Comparison of ENCODE assay signal across 28 mouse cellular contexts in genomic region chr13:60146231-60146630, GRCm38 (mm10). TPM values are rescaled to one million over a fixed set of nuclear protein-coding genes. Genes with fewer than 3 reads are reported as not detected.
A peak's percentile ranks its signal among the peaks of the same experiment; 100 is the strongest.
DNase-seq lines count a peak whose midpoint lies in the region; ATAC-seq lines count a peak whose summit lies in the region.
"Had no signal": no experiment of that assay in that cellular context is flagged by ENCODE, and none has a peak within 500 bp of the region (broad histone marks: within the 10 kb centered on the region; RNA-seq: fewer than 3 reads in every experiment).

No protein-coding gene starts in this region.

- DNase-seq in forebrain, embryonic 10.5 days (ENCODE audit: extremely low spot score, low spot score): no peak
- DNase-seq in neural tube, embryonic 10.5 days (ENCODE audit: extremely low spot score, low spot score): peak; percentile 46
- no peak for DNase-seq in frontal cortex, postnatal 36 days (ENCODE audit: low spot score in 2 of 2)
- DNase-seq: adrenal gland, adult 8-10 months; cerebellum, adult 2 months; gastrocnemius, postnatal 14 days; heart, postnatal 14 days; kidney, adult 18-20 months; kidney, postnatal 14 days; lung, embryonic 14.5 days; lung, postnatal 14 days; right cerebral cortex, adult 18-20 months; spleen, adult 18-20 months; thymus, adult 18-20 months; thymus, postnatal 36 days had no signal

- H3K4me2 ChIP-seq in forebrain, embryonic 12.5 days: no peak overlapping the region
- H3K4me2 ChIP-seq in kidney, embryonic 16.5 days (replicated peaks; ENCODE audit: low read depth, low read length): no peak overlapping the region
- no peak overlapping the region for H3K4me2 ChIP-seq in kidney, embryonic 14.5 days (replicated peaks; ENCODE audit: low read depth, low read length)
- no peak overlapping the region for H3K4me2 ChIP-seq in neural tube, embryonic 15.5 days
- H3K4me2 ChIP-seq in limb, embryonic 13.5 days (replicated peaks): no peak overlapping the region

- ATAC-seq in forebrain, embryonic 12.5 days (ENCODE audit: low FRiP score): no peak
- ATAC-seq in kidney, embryonic 16.5 days (ENCODE audit: low FRiP score, low TSS enrichment): no peak
- no peak for ATAC-seq in kidney, embryonic 14.5 days (ENCODE audit: low FRiP score, low TSS enrichment)
- no peak for ATAC-seq in neural tube, embryonic 15.5 days (ENCODE audit: low FRiP score)
- no peak for ATAC-seq in limb, embryonic 13.5 days (ENCODE audit: low FRiP score, low read depth)

- no peak overlapping the region for H3K4me3 ChIP-seq in forebrain, embryonic 10.5 days
- no peak overlapping the region for H3K4me3 ChIP-seq in forebrain, embryonic 12.5 days (replicated peaks)
- no peak overlapping the region for H3K4me3 ChIP-seq in kidney, embryonic 16.5 days (ENCODE audit: low read length)
- H3K4me3 ChIP-seq in kidney, embryonic 14.5 days (ENCODE audit: low read length): no peak overlapping the region
- no peak overlapping the region for H3K4me3 ChIP-seq in neural tube, embryonic 15.5 days (replicated peaks)
- H3K4me3 ChIP-seq in limb, embryonic 13.5 days: no peak overlapping the region
- H3K4me3 ChIP-seq: erythroblast, embryonic 14.5 days; left cerebral cortex, adult 2 months; myocyte had no signal

- peak overlapping the region; percentile 92 for H3K27ac ChIP-seq in forebrain, embryonic 10.5 days
- H3K27ac ChIP-seq in forebrain, embryonic 12.5 days: no peak overlapping the region
- H3K27ac ChIP-seq in kidney, embryonic 16.5 days (ENCODE audit: low read length): peak overlapping the region; percentile 50; the same call in 1 of the 2 replicates
- H3K27ac ChIP-seq in kidney, embryonic 14.5 days (ENCODE audit: low read depth, low read length): no peak overlapping the region
- H3K27ac ChIP-seq in neural tube, embryonic 15.5 days (replicated peaks): no peak overlapping the region
- 0 out of 2 replicates have a peak overlapping the region, but pooled peaks have one; percentile 28 for H3K27ac ChIP-seq in limb, embryonic 13.5 days
- H3K27ac ChIP-seq: left cerebral cortex, adult 2 months; liver, embryonic 14.5 days; stomach, postnatal 0 days had no signal

- no peak overlapping the region for H3K9ac ChIP-seq in forebrain, embryonic 12.5 days
- no peak overlapping the region for H3K9ac ChIP-seq in kidney, embryonic 16.5 days (replicated peaks; ENCODE audit: low read length)
- no peak overlapping the region for H3K9ac ChIP-seq in kidney, embryonic 14.5 days (ENCODE audit: low read depth, low read length)
- H3K9ac ChIP-seq in neural tube, embryonic 15.5 days (replicated peaks): no peak overlapping the region
- H3K9ac ChIP-seq in limb, embryonic 13.5 days: no peak overlapping the region
- H3K9ac ChIP-seq: limb, embryonic 15.5 days; liver, embryonic 14.5 days had no signal

- H3K27me3 ChIP-seq in forebrain, embryonic 10.5 days (ENCODE audit: poor library complexity, severe bottlenecking): peaks cover 59% of the 10 kb centered on the region
- H3K27me3 ChIP-seq in forebrain, embryonic 12.5 days: peaks cover 52% of the 10 kb centered on the region
- H3K27me3 ChIP-seq in kidney, embryonic 16.5 days (ENCODE audit: insufficient read depth, low read length): no peaks in the 10 kb centered on the region
- H3K27me3 ChIP-seq in kidney, embryonic 14.5 days (ENCODE audit: control insufficient read depth, insufficient read depth, low read length): no peaks in the 10 kb centered on the region
- no peaks in the 10 kb centered on the region for H3K27me3 ChIP-seq in neural tube, embryonic 15.5 days (replicated peaks)
- H3K27me3 ChIP-seq in limb, embryonic 13.5 days: no peaks in the 10 kb centered on the region
- H3K27me3 ChIP-seq: limb, embryonic 15.5 days had no signal

- H3K9me3 ChIP-seq in forebrain, embryonic 10.5 days: peaks cover 5% of the 10 kb centered on the region
- no peaks in the 10 kb centered on the region; the same call in 1 of the 2 replicates for H3K9me3 ChIP-seq in forebrain, embryonic 12.5 days
- H3K9me3 ChIP-seq in kidney, embryonic 16.5 days (ENCODE audit: low read length): peaks cover 3% of the 10 kb centered on the region; the same call in 1 of the 2 replicates
- peaks cover under 1% of the 10 kb centered on the region; the same call in 1 of the 2 replicates for H3K9me3 ChIP-seq in kidney, embryonic 14.5 days (ENCODE audit: control insufficient read depth, low read length)
- H3K9me3 ChIP-seq in neural tube, embryonic 15.5 days (replicated peaks): no peaks in the 10 kb centered on the region
- peaks cover 5% of the 10 kb centered on the region for H3K9me3 ChIP-seq in limb, embryonic 13.5 days
- H3K9me3 ChIP-seq: limb, embryonic 15.5 days had no signal

- WGBS in forebrain, embryonic 10.5 days: 30% methylated on average over 3 of the region's 3 CpGs
- 33% methylated on average over 3 of the region's 3 CpGs for WGBS in forebrain, embryonic 12.5 days
- WGBS in kidney, embryonic 16.5 days: 37% methylated on average over 3 of the region's 3 CpGs
- 35% methylated on average over 3 of the region's 3 CpGs for WGBS in kidney, embryonic 14.5 days
- WGBS in neural tube, embryonic 15.5 days: 38% methylated on average over 3 of the region's 3 CpGs
- WGBS in limb, embryonic 13.5 days: 49% methylated on average over 3 of the region's 3 CpGs

- H3K4me1 ChIP-seq in forebrain, embryonic 10.5 days: peaks cover 50% of the 10 kb centered on the region
- H3K4me1 ChIP-seq in forebrain, embryonic 12.5 days: peaks cover 25% of the 10 kb centered on the region
- H3K4me1 ChIP-seq in kidney, embryonic 16.5 days (ENCODE audit: insufficient read depth, low read length): peaks cover 18% of the 10 kb centered on the region
- H3K4me1 ChIP-seq in kidney, embryonic 14.5 days (ENCODE audit: control insufficient read depth, insufficient read depth, low read length): peaks cover 14% of the 10 kb centered on the region
- peaks cover 15% of the 10 kb centered on the region for H3K4me1 ChIP-seq in neural tube, embryonic 15.5 days
- peaks cover 31% of the 10 kb centered on the region for H3K4me1 ChIP-seq in limb, embryonic 13.5 days

- H3K36me3 ChIP-seq in forebrain, embryonic 10.5 days (replicated peaks): no peaks in the 10 kb centered on the region
- no peaks in the 10 kb centered on the region for H3K36me3 ChIP-seq in forebrain, embryonic 12.5 days (replicated peaks)
- H3K36me3 ChIP-seq in kidney, embryonic 16.5 days (ENCODE audit: insufficient read depth, low read length): no peaks in the 10 kb centered on the region
- no peaks in the 10 kb centered on the region for H3K36me3 ChIP-seq in kidney, embryonic 14.5 days (ENCODE audit: control insufficient read depth, insufficient read depth, low read length)
- H3K36me3 ChIP-seq in neural tube, embryonic 15.5 days: no peaks in the 10 kb centered on the region
- no peaks in the 10 kb centered on the region for H3K36me3 ChIP-seq in limb, embryonic 13.5 days
- H3K36me3 ChIP-seq: G1E; hindbrain, embryonic 13.5 days; limb, embryonic 15.5 days had no signal

RNA-seq across cellular contexts. Expression of gene Gas1, which starts 30.9 kb away (rescaled TPM):
- 72.6 and 72.7 TPM in 2 replicates for polyA plus RNA-seq in forebrain, embryonic 10.5 days (2016; fragmentation: Nextera tagmentation; extraction: Ambion mirVana)
- polyA plus RNA-seq in forebrain, embryonic 12.5 days (2016; fragmentation: Nextera tagmentation; extraction: Ambion mirVana): 140 and 153 TPM in 2 replicates
- polyA plus RNA-seq in kidney, embryonic 16.5 days (2015; fragmentation: Nextera tagmentation; extraction: Ambion mirVana): 55.0 and 58.4 TPM in 2 replicates
- polyA plus RNA-seq in kidney, embryonic 14.5 days (2014; fragmentation: Nextera tagmentation; extraction: Ambion mirVana): 143 and 146 TPM in 2 replicates
- polyA plus RNA-seq in neural tube, embryonic 15.5 days (2015; fragmentation: Nextera tagmentation; extraction: Ambion mirVana): 16.2 and 26.7 TPM in 2 replicates
- 264 and 265 TPM in 2 replicates for polyA plus RNA-seq in limb, embryonic 13.5 days (2015; fragmentation: Nextera tagmentation; extraction: Ambion mirVana)
- polyA plus RNA-seq: erythroblast, embryonic 14.5 days; G1E had no signal

Comparison
In these comparisons a context has a peak if more than half of its experiments do, and no peak if none do; other contexts are left out.
1. H3K27ac ChIP-seq: peak in forebrain, embryonic 10.5 days (single experiment), kidney, embryonic 16.5 days (single experiment) and limb, embryonic 13.5 days (single experiment); none in forebrain, embryonic 12.5 days (single experiment), kidney, embryonic 14.5 days (single experiment) and neural tube, embryonic 15.5 days (single experiment).